27 mouse cellular contexts compared by ENCODE assay signal in the genomic region with DNA sequence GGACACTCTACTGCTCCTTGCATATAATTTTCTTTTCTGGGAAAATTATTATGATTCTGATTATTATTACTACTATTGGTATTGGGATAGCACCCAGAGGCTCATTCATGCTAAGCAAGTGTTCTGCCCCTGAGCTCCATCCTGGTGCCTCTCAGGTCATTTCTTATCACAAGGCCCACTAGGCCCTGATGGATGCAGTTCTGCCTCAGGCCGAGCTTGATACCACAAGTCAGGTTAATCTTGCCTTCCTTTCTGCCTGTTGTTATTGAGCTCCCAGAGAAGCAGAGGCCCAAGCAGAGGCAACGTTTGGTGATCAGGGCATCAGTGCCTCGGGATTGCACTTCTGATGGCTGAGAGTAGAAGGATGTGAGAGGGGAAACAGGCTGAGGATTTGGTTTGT. TPM values are rescaled to one million over a fixed set of nuclear protein-coding genes. Genes with fewer than 3 reads are reported as not detected.
DNase-seq lines count a peak whose midpoint lies in the region; ATAC-seq and TF ChIP-seq lines count a peak whose summit lies in the region.
"Had no signal": no experiment of that assay in that cellular context is flagged by ENCODE, and none has a peak within 500 bp of the region (broad histone marks: within the 10 kb centered on the region; RNA-seq: fewer than 3 reads in every experiment).

No protein-coding gene starts in this region.

- peak overlapping the region; percentile 51; the same call in 1 of the 2 replicates for H3K27ac ChIP-seq in liver, embryonic 14.5 days
- no peak overlapping the region for H3K27ac ChIP-seq in hindbrain, embryonic 16.5 days (ENCODE audit: low read depth, low read length)
- H3K27ac ChIP-seq: embryonic facial prominence, embryonic 13.5 days; forebrain, embryonic 12.5 days; hindbrain, embryonic 13.5 days; limb, embryonic 12.5 days had no signal

- H3K4me1 ChIP-seq in liver, embryonic 14.5 days (replicated peaks; ENCODE audit: control insufficient read depth in 2 of 2, insufficient read depth in 2 of 2, low read length in 1 of 2) = peaks cover 18 to 53% of the 10 kb centered on the region in 2 experiments
- no peaks in the 10 kb centered on the region for H3K4me1 ChIP-seq in hindbrain, embryonic 16.5 days (ENCODE audit: control insufficient read depth, insufficient read depth, low read depth, low read length)

- H3K36me3 ChIP-seq in liver, embryonic 14.5 days (replicated peaks; ENCODE audit: control insufficient read depth, insufficient read depth, low read depth) = no peaks in the 10 kb centered on the region
- H3K36me3 ChIP-seq in hindbrain, embryonic 16.5 days (ENCODE audit: control insufficient read depth, insufficient read depth, low read length) = no peaks in the 10 kb centered on the region
- H3K36me3 ChIP-seq: embryonic facial prominence, embryonic 13.5 days; forebrain, embryonic 12.5 days; hindbrain, embryonic 13.5 days; limb, embryonic 12.5 days had no signal

- WGBS in liver, embryonic 14.5 days (ENCODE audit: insufficient replicate concordance) = 13% methylated on average over 3 of the region's 3 CpGs
- WGBS in hindbrain, embryonic 16.5 days = 88% methylated on average over 3 of the region's 3 CpGs

- H3K27me3 ChIP-seq in liver, embryonic 14.5 days (ENCODE audit: control insufficient read depth, insufficient read depth, low read length) = no peaks in the 10 kb centered on the region
- H3K27me3 ChIP-seq in hindbrain, embryonic 16.5 days (replicated peaks; ENCODE audit: control insufficient read depth, insufficient read depth, low read length) = no peaks in the 10 kb centered on the region
- H3K27me3 ChIP-seq: embryonic facial prominence, embryonic 13.5 days; forebrain, embryonic 12.5 days; hindbrain, embryonic 13.5 days; limb, embryonic 12.5 days; megakaryocyte, embryonic 14.5 days had no signal

- H3K9me3 ChIP-seq in liver, embryonic 14.5 days (ENCODE audit: control insufficient read depth, low read length) = no peaks in the 10 kb centered on the region
- H3K9me3 ChIP-seq in hindbrain, embryonic 16.5 days (ENCODE audit: control insufficient read depth, low read length) = no peaks in the 10 kb centered on the region
- H3K9me3 ChIP-seq: embryonic facial prominence, embryonic 13.5 days; forebrain, embryonic 12.5 days; hindbrain, embryonic 13.5 days; limb, embryonic 12.5 days; megakaryocyte, embryonic 14.5 days had no signal

- H3K4me2 ChIP-seq in liver, embryonic 14.5 days (ENCODE audit: low read depth) = peak overlapping the region; percentile 39
- no peak overlapping the region for H3K4me2 ChIP-seq in hindbrain, embryonic 16.5 days (ENCODE audit: low read length)
- H3K4me2 ChIP-seq: embryonic facial prominence, embryonic 13.5 days; forebrain, embryonic 12.5 days; heart, embryonic 11.5 days; hindbrain, embryonic 13.5 days; limb, embryonic 12.5 days had no signal

- H3K4me3 ChIP-seq in liver, embryonic 14.5 days (ENCODE audit: insufficient read depth in 1 of 2, low read depth in 2 of 2, low read length in 2 of 2) = no peak overlapping the region
- H3K4me3 ChIP-seq in hindbrain, embryonic 16.5 days (ENCODE audit: low read length) = no peak overlapping the region
- H3K4me3 ChIP-seq: embryonic facial prominence, embryonic 13.5 days; erythroblast, embryonic 14.5 days; forebrain, embryonic 12.5 days; hindbrain, embryonic 13.5 days; limb, embryonic 12.5 days; megakaryocyte, embryonic 14.5 days had no signal

- TF ChIP-seq CTCF in liver, embryonic 14.5 days (IDR thresholded peaks at IDR 0.05; ENCODE audit: low read depth) = no peak

- TF ChIP-seq EP300 in liver, embryonic 14.5 days (IDR thresholded peaks at IDR 0.05; ENCODE audit: low read depth) = peak; percentile 86

- 0 out of 2 replicates have a peak overlapping the region, but pooled peaks have one; percentile 10 for H3K9ac ChIP-seq in liver, embryonic 14.5 days (replicated peaks)
- H3K9ac ChIP-seq in hindbrain, embryonic 16.5 days (ENCODE audit: low read depth, low read length) = no peak overlapping the region
- H3K9ac ChIP-seq: embryonic facial prominence, embryonic 13.5 days; forebrain, embryonic 12.5 days; forebrain, postnatal 0 days; hindbrain, embryonic 13.5 days; limb, embryonic 12.5 days had no signal

- DNase-seq in c-Kit-positive CD71-positive TER-119-negative erythroid progenitor cells, embryonic 14.5 days (ENCODE audit: low read depth) = peak; percentile 19
- DNase-seq in liver, embryonic 14.5 days (ENCODE audit: low read depth in 3 of 3, low spot score in 3 of 3) = peak; percentile 9 to 31 (median 19)
- DNase-seq in urinary bladder, adult 2 months (ENCODE audit: low spot score) = no peak
- no peak for DNase-seq in T-cell, adult 2 months (ENCODE audit: low spot score)
- DNase-seq: adrenal gland, postnatal 10 days; cerebellum, adult 11-12 months; cerebellum, adult 9-11 months; forebrain, postnatal 0 days; gastrocnemius, postnatal 10 days; heart, postnatal 4 days; kidney, adult 11 months; kidney, postnatal 14 days; lung, adult 2 months; lung, postnatal 10 days; midbrain, embryonic 14.5 days; right cerebral cortex, postnatal 14 days had no signal

- peak; percentile 54 for ATAC-seq in erythroid progenitor cell, adult 5-6 weeks (replicated peaks; ENCODE audit: low FRiP score, poor library complexity, severe bottlenecking)
- peak; percentile 79 for ATAC-seq in liver, embryonic 14.5 days (ENCODE audit: insufficient read depth)
- ATAC-seq in megakaryocyte progenitor cell, adult 5-6 weeks (replicated peaks; ENCODE audit: poor library complexity) = peak; percentile 35
- no peak for ATAC-seq in hindbrain, embryonic 16.5 days
- ATAC-seq: CD4-positive, CD25-positive, alpha-beta regulatory T cell, adult 4 months; forebrain, postnatal 0 days had no signal

RNA-seq across cellular contexts. Expression of a gene that starts 25.3 kb away (rescaled TPM):
- total RNA-seq in erythroid progenitor cell, adult 5-6 weeks (2015; ENCODE audit: low replicate concordance) = 5.4 and 7.9 TPM in 2 replicates
- 3.5 and 13.0 TPM in 2 replicates for total RNA-seq in erythroid progenitor cell, adult 5-6 weeks (2017; ENCODE audit: low replicate concordance)
- 0.90 and 1.1 TPM in 2 replicates for polyA plus RNA-seq in liver, embryonic 14.5 days (2012; rRNA removed)
- 1.3 and 1.6 TPM in 2 replicates for polyA plus RNA-seq in liver, embryonic 14.5 days (2014; fragmentation: Nextera tagmentation; extraction: Ambion mirVana)
- 7.2 and 8.5 TPM in 2 replicates for total RNA-seq in megakaryocyte progenitor cell, adult 5-6 weeks (2015)
- total RNA-seq in megakaryocyte progenitor cell, adult 5-6 weeks (2017) = 5.9 and 11.7 TPM in 2 replicates
- polyA plus RNA-seq in urinary bladder, adult 2 months (2012; rRNA removed) = 5.9 and 6.1 TPM in 2 replicates
- polyA plus RNA-seq in hindbrain, embryonic 16.5 days (2015; fragmentation: Nextera tagmentation; extraction: Ambion mirVana) = 6.9 and 7.0 TPM in 2 replicates

Comparison
In these comparisons a context has a peak if more than half of its experiments do, and no peak if none do; other contexts are left out.
1. DNase-seq: peak in c-Kit-positive CD71-positive TER-119-negative erythroid progenitor cells, embryonic 14.5 days (single experiment) and liver, embryonic 14.5 days (3 of 3); none in urinary bladder, adult 2 months (single experiment) and T-cell, adult 2 months (single experiment).